Mouse (Mus musculus) left cerebral cortex, postnatal 36 days (tissue): ENCODE data around the gene Sectm1a. TPM values are rescaled to one million over a fixed set of nuclear protein-coding genes. Genes with fewer than 3 reads are reported as not detected.

Experiments
- total RNA-seq, 2 experiments: library from RNA; stranded (reverse); gene quantifications; 2 replicates each; pipeline ENCODE4 v1.2.3; 2021

Sectm1a gene
- total RNA-seq, 2 experiments from 2014 or later = not detected

Other genes starting within 250 kb of the Sectm1a start
- 10 to 100 TPM in 1 of 2 experiments, 1 to 10 TPM in 1; 6.2 to 10.7 TPM for gene Ccdc57, start 148.3 kb downstream of the Sectm1a start, total RNA-seq
- 1 to 10 TPM; 3.5 to 5.5 TPM for gene Slc16a3, start 132.7 kb downstream of the Sectm1a start, total RNA-seq
- 100 to 1,000 TPM; 113 to 115 TPM for gene Csnk1d, start 89.9 kb downstream of the Sectm1a start, total RNA-seq
- gene Cd7, start 41.8 kb downstream of the Sectm1a start, total RNA-seq = 1 to 10 TPM; 2.1 TPM
- not detected for gene Sectm1b, start 17.7 kb downstream of the Sectm1a start, total RNA-seq
- not detected for gene Tex19.2, start 37.5 kb upstream of the Sectm1a start, total RNA-seq
- not detected for gene Tex19.1, start 64.9 kb upstream of the Sectm1a start, total RNA-seq
- gene Uts2r, start 79.1 kb upstream of the Sectm1a start, total RNA-seq = not detected
- gene Hexdc, start 123.2 kb upstream of the Sectm1a start, total RNA-seq = 10 to 100 TPM; 24.5 to 28.6 TPM
- 1 to 10 TPM; 7.9 to 8.0 TPM for gene Ogfod3, start 123.5 kb upstream of the Sectm1a start, total RNA-seq
- 10 to 100 TPM; 20.4 to 27.7 TPM for gene Cybc1, start 148.1 kb upstream of the Sectm1a start, total RNA-seq
- gene Narf, start 156.0 kb upstream of the Sectm1a start, total RNA-seq = 10 to 100 TPM; 48.1 to 62.7 TPM
- 10 to 100 TPM; 85.1 to 89.9 TPM for gene Foxk2, start 178.8 kb upstream of the Sectm1a start, total RNA-seq